Mouse (Mus musculus) adrenal gland (tissue): ENCODE measurements at regions not wholly inside any gene's neighbourhood (a gene's known extent, or its start where the extent isn't known, plus 50 kb on each side); places are given as distances from the start of the nearest gene placed in this dataset.

Source experiments
- intact Hi-C: fragments of 180-260 bp; cut with DNase I; formaldehyde crosslinking; loops from one replicate; pipeline ENCODE4 v1.15.1; 2025

- intact Hi-C loops, result no loop called here
Observed at GRCm38 (mm10) chr7:95082248-95082647, 1088.8 kb upstream of the Tenm4 start.

- intact Hi-C loops, result no loop called here
Observed at GRCm38 (mm10) chr7:95084328-95084727, 1086.7 kb upstream of the Tenm4 start.

- intact Hi-C loops, result loop anchor here (2.0 to 5.0 kb wide), 2 partner anchors 489 to 734 kb away; no protein-coding TSS in a partner anchor
Observed at GRCm38 (mm10) chr7:95091360-95091759, 1079.7 kb upstream of the Tenm4 start.

- intact Hi-C loops, result no loop called here
Observed at GRCm38 (mm10) chr7:95129020-95129419, 1042.0 kb upstream of the Tenm4 start.

- intact Hi-C loops, result no loop called here
Observed at GRCm38 (mm10) chr7:95133038-95133437, 1038.0 kb upstream of the Tenm4 start.

- intact Hi-C loops, result no loop called here
Observed at GRCm38 (mm10) chr7:95134062-95134625, 1036.9 kb upstream of the Tenm4 start.

- intact Hi-C loops, result no loop called here
Observed at GRCm38 (mm10) chr7:95141778-95142177, 1029.3 kb upstream of the Tenm4 start.

- intact Hi-C loops, result no loop called here
Observed at GRCm38 (mm10) chr7:95143037-95143436, 1028.0 kb upstream of the Tenm4 start.
